Mouse (Mus musculus) ES-E14 (cell line): ENCODE data around the gene Fat1. TPM values are rescaled to one million over a fixed set of nuclear protein-coding genes. Genes with fewer than 3 reads are reported as not detected.

Experiments used
- DNase-seq: peaks from one replicate; pipeline ENCODE4 v3.0.0-alpha.2; 2013; ENCODE audit warnings: low read depth, low spot score
- H3K27ac ChIP-seq: 2 replicates; pipeline ENCODE4 v1.5.1; 2012; ENCODE audit warnings: low read depth, mild to moderate bottlenecking, low read length, moderate library complexity, mixed read lengths; ENCODE audit not compliant: poor library complexity, insufficient read depth, severe bottlenecking
- H3K36me3 ChIP-seq: 2 replicates; pipeline ENCODE4 v1.6.1; 2012; ENCODE audit warnings: mild to moderate bottlenecking, low read length, moderate library complexity, mixed read lengths; ENCODE audit not compliant: control insufficient read depth, poor library complexity, insufficient read depth, severe bottlenecking
- H3K4me1 ChIP-seq, 2 experiments: fragments of 150-350 bp in 1 of 2; sonication (generic) in 1 of 2; 2 replicates each; pipeline ENCODE4 v1.6.1; 2012; ENCODE audit warnings: low read length in 2 of 2, mild to moderate bottlenecking in 1 of 2, mixed read lengths in 1 of 2; ENCODE audit not compliant: control insufficient read depth in 2 of 2, insufficient read depth in 2 of 2, poor library complexity in 1 of 2
- H3K4me3 ChIP-seq, 2 experiments: fragments of 150-350 bp in 1 of 2; sonication (generic) in 1 of 2; 2 replicates each; pipeline ENCODE4 v1.5.1; 2012; ENCODE audit warnings: low read length in 2 of 2, low read depth in 1 of 2, mild to moderate bottlenecking in 1 of 2, mixed read lengths in 1 of 2; ENCODE audit not compliant: insufficient read depth in 1 of 2, poor library complexity in 1 of 2, severe bottlenecking in 1 of 2
- H3K9ac ChIP-seq: 2 replicates; pipeline ENCODE4 v1.6.1; 2012; ENCODE audit warnings: low read depth, mild to moderate bottlenecking, low read length, mixed read lengths; ENCODE audit not compliant: poor library complexity, insufficient read depth, severe bottlenecking
- H3K9me3 ChIP-seq: fragments of 150-350 bp; sonication (generic); 2 replicates; pipeline ENCODE4 v1.6.1; 2012; ENCODE audit warnings: low read depth, mild to moderate bottlenecking, low read length; ENCODE audit not compliant: control insufficient read depth, insufficient read depth
- CHD2 ChIP-seq: IDR thresholded peaks from 2 replicates; pipeline ENCODE4 v1.6.1; 2014; ENCODE audit warnings: mild to moderate bottlenecking, low read depth, low read length, inconsistent platforms
- HCFC1 ChIP-seq: IDR thresholded peaks from 2 replicates; pipeline ENCODE4 v1.6.1; 2012; ENCODE audit warnings: low read length, inconsistent platforms, borderline replicate concordance; ENCODE audit not compliant: insufficient read depth
- MAFK ChIP-seq: IDR thresholded peaks from 2 replicates; pipeline ENCODE4 v1.6.1; 2014; ENCODE audit warnings: mild to moderate bottlenecking, low read depth, low read length, inconsistent platforms; ENCODE audit not compliant: insufficient read depth
- ZC3H11A ChIP-seq: IDR thresholded peaks from 2 replicates; pipeline ENCODE4 v1.6.1; 2012; ENCODE audit warnings: low read depth, mild to moderate bottlenecking, inconsistent platforms, low read length, borderline replicate concordance
- ZNF384 ChIP-seq: IDR thresholded peaks from 2 replicates; pipeline ENCODE4 v1.6.1; 2012; ENCODE audit warnings: low read depth, low read length, inconsistent platforms
- in situ Hi-C, 2 experiments: fragments of 600-800 bp; cut with MboI; formaldehyde crosslinking; loops; one replicate each; pipeline ENCODE4 v1.15.1; 2025; ENCODE audit warnings: low sequenced_read_pairs in 2 of 2, inconsistent platforms in 1 of 2; ENCODE audit not compliant: unreplicated experiment in 2 of 2
- total RNA-seq: library from RNA; depleted of rRNA; stranded (reverse); fragments of 300-350 nt; gene quantifications from 2 replicates; pipeline ENCODE4 v1.2.3, GENCODE M21; 2012; rRNA removed

Fat1 gene
- 196 and 265 TPM in 2 replicates for total RNA-seq

- Histone ChIP-seq H3K4me3 (peak within 1 kb of the TSS; percentile 88 to 93), H3K4me1 (no peaks in the 10 kb centered on the region), H3K36me3 (no peaks in the 10 kb centered on the region), H3K27ac (peak within 1 kb of the TSS; percentile 81), H3K9ac (peak within 1 kb of the TSS; percentile 94), H3K9me3 (no peaks in the 10 kb centered on the region)
- in situ Hi-C loops: no loop called here
- peak; percentile 84 for DNase-seq
- TF ChIP-seq HCFC1: 0 out of 2 replicates have a peak, but pooled peaks have one; percentile 47
- no peak for TF ChIP-seq ZC3H11A
- TF ChIP-seq ZNF384: no peak
Observed at GRCm38 (mm10) chr8:44934850-44935497, at the start of gene Fat1. Fat1 (plus strand) TSS chr8:44935447.

DNA sequence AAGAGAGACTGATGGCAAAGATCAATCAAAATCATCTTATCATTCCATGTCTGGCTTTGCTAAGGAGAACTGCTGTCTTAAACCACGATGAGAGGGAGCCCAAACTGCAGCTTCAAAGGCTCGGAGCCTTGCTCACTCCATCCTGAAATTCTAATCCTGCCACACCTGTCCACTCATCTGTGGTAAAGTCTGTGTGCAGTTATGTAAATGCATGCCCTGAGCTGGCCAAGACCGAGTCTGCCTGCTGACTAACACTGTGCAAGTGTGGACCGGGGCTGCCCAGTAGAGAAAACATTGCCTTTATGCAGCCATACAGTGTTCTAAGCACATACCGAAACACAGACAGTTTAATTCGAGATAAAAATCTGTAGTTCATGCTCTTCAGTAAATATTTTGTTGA, 40.6 kb upstream of the Fat1 start:
- Histone ChIP-seq H3K4me3 (no peak overlapping the region), H3K4me1 (peaks cover 0 to 2% of the 10 kb centered on the region in 2 experiments; a peak in 1 of 4 replicates), H3K9ac (no peak overlapping the region), H3K36me3 (no peaks in the 10 kb centered on the region), H3K27ac (no peak overlapping the region), H3K9me3 (no peaks in the 10 kb centered on the region)
- in situ Hi-C loops: no loop called here
- DNase-seq: no peak
- no peak for TF ChIP-seq ZC3H11A
- TF ChIP-seq MAFK: no peak
- TF ChIP-seq ZNF384: no peak
- TF ChIP-seq CHD2: no peak
- no peak for TF ChIP-seq HCFC1

DNA sequence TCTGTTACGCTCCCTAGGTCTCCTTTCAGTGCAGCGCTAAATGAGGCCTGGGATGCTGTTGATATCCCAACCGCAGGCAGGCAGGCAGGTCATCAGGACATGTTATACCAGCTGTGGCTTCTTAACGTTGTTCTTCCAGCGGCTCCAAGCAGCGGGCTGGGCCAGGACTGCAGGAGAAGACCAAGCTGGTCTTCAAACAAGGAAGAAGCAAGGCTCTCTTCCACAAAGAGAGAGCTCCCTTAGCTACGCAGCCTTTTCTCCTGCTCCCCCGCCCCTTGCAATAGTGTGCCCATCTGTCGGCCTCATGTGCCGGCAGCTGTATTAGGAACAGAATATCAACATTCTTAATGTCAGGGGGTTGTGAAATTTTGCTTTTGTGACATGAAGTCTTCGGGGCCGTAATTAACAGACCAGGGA, 35.7 kb upstream of the Fat1 start:
- DNase-seq: no peak

DNA sequence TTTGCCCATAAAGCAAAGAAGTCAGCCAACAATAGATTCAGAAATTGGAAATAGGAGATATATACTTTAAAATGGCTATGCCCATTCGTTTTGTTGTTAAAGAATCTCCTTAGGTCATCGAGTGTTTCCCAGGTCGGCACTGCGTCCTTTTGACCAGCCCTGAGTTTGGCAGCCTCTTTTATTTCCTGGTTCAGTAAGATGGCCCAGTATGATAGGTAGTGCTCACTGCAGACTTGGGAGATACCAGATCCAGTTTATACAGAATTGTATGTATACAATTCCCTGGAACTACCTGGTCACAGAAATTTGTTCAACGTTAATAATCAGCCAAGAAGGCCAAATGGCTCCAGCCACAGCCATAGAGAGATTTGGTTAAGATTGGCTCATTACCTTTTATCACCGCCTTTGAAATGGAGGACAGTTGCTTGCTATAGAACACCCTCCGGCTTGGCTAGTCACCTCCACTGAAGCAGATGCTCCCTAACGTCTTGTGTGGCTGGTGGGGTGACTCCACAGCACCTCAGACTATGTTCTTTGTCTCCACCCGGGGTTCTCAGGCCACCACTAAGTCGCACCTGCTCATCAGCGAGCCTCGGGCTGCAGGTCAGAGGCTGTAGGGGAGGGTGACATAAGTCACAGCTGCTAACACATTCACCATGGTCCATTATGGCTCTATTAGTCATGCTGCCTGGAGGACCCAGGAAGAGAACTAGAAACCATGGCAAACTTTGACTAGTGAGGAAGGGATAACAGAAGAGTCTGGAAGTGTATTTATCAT, 23.9 kb upstream of the Fat1 start:
- Histone ChIP-seq H3K4me3 (no peak overlapping the region), H3K9ac (no peak overlapping the region), H3K4me1 (no peaks in the 10 kb centered on the region), H3K9me3 (no peaks in the 10 kb centered on the region), H3K27ac (no peak overlapping the region), H3K36me3 (no peaks in the 10 kb centered on the region)
- in situ Hi-C loops: no loop called here
- no peak for DNase-seq
- TF ChIP-seq ZNF384 (no peak), CHD2 (no peak), MAFK (no peak), HCFC1 (no peak), ZC3H11A (no peak)

More for the DNA sequence above, 35.7 kb upstream of the Fat1 start:
- in situ Hi-C loops: no loop called here
- TF ChIP-seq ZNF384 (no peak), MAFK (no peak), ZC3H11A (no peak), CHD2 (no peak), HCFC1 (no peak)
- H3K4me3 ChIP-seq: no peak overlapping the region
- H3K4me1 ChIP-seq: no peaks in the 10 kb centered on the region
- no peaks in the 10 kb centered on the region for H3K36me3 ChIP-seq
- no peak overlapping the region for H3K9ac ChIP-seq
- no peaks in the 10 kb centered on the region for H3K9me3 ChIP-seq
- H3K27ac ChIP-seq: no peak overlapping the region
